Mouse (Mus musculus): ENCODE measurements around the gene AC140267.1. TPM values are rescaled to one million over a fixed set of nuclear protein-coding genes. Genes with fewer than 3 reads are reported as not detected.

The AC140267.1 gene
- polyA plus RNA-seq, 1 experiment from 2014 or later, result not detected

DNA sequence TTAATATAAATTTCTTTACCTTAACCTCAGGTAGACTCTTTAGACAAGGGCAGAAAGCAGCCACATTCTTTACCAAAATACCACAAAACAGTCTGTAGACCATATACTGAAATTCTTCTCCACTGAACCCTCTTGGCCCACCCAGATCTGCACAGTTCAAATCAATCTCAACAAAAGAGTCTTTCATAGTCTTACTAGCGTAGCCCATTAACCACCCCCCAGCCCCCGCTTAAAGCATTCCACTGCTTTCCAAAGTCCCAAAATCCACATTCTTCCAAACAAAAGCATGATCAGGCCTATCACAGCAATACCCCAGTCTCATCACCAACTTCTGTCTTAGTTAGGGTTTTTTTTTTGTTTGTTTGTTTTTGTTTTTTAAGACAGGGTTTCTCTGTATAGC is 36.1 kb upstream of the AC140267.1 start:
- Histone ChIP-seq H3K4me1 (ENCODE audit: insufficient read depth) (no peaks in the 10 kb centered on the region), H3K4me2 (ENCODE audit: low read depth, low read length) (no peak overlapping the region), H3K4me3 (ENCODE audit: low read depth, low read length) (no peak overlapping the region), H3K9me3 (ENCODE audit: low read length) (no peaks in the 10 kb centered on the region), H3K27me3 (ENCODE audit: insufficient read depth, low read length) (no peaks in the 10 kb centered on the region), H3K36me3 (replicated peaks; ENCODE audit: insufficient read depth, low read length) (no peaks in the 10 kb centered on the region), H3K27ac (ENCODE audit: low read depth) (no peak overlapping the region), H3K9ac (replicated peaks) (no peak overlapping the region)
- 79% methylated on average over 2 of the region's 2 CpGs for WGBS (ENCODE audit: insufficient replicate concordance)
- DNase-seq (no peak), ATAC-seq (no peak)
- no peak for TF ChIP-seq EP300 (IDR thresholded peaks at IDR 0.05; ENCODE audit: low read depth)
- no peak for TF ChIP-seq CTCF (IDR thresholded peaks at IDR 0.05; ENCODE audit: low read depth)

- Histone ChIP-seq H3K36me3 (replicated peaks; ENCODE audit: insufficient read depth, low read length) (no peaks in the 10 kb centered on the region), H3K9me3 (ENCODE audit: low read length) (no peaks in the 10 kb centered on the region), H3K4me2 (ENCODE audit: low read depth, low read length) (no peak overlapping the region), H3K4me1 (ENCODE audit: insufficient read depth) (no peaks in the 10 kb centered on the region), H3K4me3 (ENCODE audit: low read depth, low read length) (no peak overlapping the region), H3K27ac (ENCODE audit: low read depth) (no peak overlapping the region), H3K27me3 (ENCODE audit: insufficient read depth, low read length) (no peaks in the 10 kb centered on the region), H3K9ac (replicated peaks) (no peak overlapping the region)
- WGBS (ENCODE audit: insufficient replicate concordance), result 66% methylated on average over 6 of the region's 6 CpGs
- no peak for ATAC-seq
- DNase-seq, result no peak
- TF ChIP-seq CTCF (IDR thresholded peaks at IDR 0.05; ENCODE audit: low read depth), result no peak
- no peak for TF ChIP-seq EP300 (IDR thresholded peaks at IDR 0.05; ENCODE audit: low read depth)
Measured at GRCm38 (mm10) chr15:80202111-80202775, 33.4 kb upstream of the AC140267.1 start.

- ATAC-seq, result no peak; the same call in 1 of the 2 replicates
Measured at GRCm38 (mm10) chr15:80203406-80203805, 32.2 kb upstream of the AC140267.1 start.

DNA sequence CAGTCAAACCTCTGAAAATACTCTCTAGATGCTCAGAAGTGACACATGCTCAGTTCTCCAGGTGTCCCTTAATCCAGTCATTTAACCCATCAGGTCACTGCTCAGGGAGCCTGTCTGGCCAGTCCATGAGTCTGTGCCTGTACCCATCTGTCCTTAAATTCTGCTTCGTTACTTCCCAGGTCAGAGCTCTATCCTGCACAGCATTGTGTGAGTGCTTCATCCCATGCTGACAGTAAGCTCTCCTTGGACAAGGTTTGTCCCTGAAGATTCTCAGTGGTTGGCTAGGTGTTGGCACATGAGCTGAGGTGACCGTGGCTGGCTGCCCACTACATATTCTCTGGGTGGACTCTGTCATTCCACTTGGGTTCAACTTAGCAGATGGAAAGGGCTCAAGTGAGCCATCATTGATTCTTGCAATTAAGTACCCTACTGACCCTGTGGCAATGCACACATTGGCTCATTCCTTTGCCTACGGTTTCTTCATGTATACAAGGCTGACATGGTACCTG is 29.5 kb upstream of the AC140267.1 start:
- H3K9ac ChIP-seq (replicated peaks), result no peak overlapping the region
- no peak overlapping the region for H3K4me2 ChIP-seq (ENCODE audit: low read depth, low read length)
- H3K36me3 ChIP-seq (replicated peaks; ENCODE audit: insufficient read depth, low read length), result no peaks in the 10 kb centered on the region
- DNase-seq (no peak), ATAC-seq (no peak)
- TF ChIP-seq CTCF (IDR thresholded peaks at IDR 0.05; ENCODE audit: low read depth) (no peak), EP300 (IDR thresholded peaks at IDR 0.05; ENCODE audit: low read depth) (no peak)
- H3K4me3 ChIP-seq (ENCODE audit: low read depth, low read length), result no peak overlapping the region
- no peaks in the 10 kb centered on the region for H3K9me3 ChIP-seq (ENCODE audit: low read length)
- no peak overlapping the region for H3K27ac ChIP-seq (ENCODE audit: low read depth)
- 69% methylated on average over 3 of the region's 3 CpGs for WGBS (ENCODE audit: insufficient replicate concordance)
- no peaks in the 10 kb centered on the region for H3K27me3 ChIP-seq (ENCODE audit: insufficient read depth, low read length)
- no peaks in the 10 kb centered on the region for H3K4me1 ChIP-seq (ENCODE audit: insufficient read depth)

More at GRCm38 (mm10) chr15:80203406-80203805, 32.2 kb upstream of the AC140267.1 start:
- Histone ChIP-seq H3K9ac (replicated peaks) (no peak overlapping the region), H3K36me3 (replicated peaks; ENCODE audit: insufficient read depth, low read length) (no peaks in the 10 kb centered on the region), H3K9me3 (ENCODE audit: low read length) (no peaks in the 10 kb centered on the region), H3K4me2 (ENCODE audit: low read depth, low read length) (no peak overlapping the region), H3K27me3 (ENCODE audit: insufficient read depth, low read length) (no peaks in the 10 kb centered on the region), H3K4me3 (ENCODE audit: low read depth, low read length) (no peak overlapping the region), H3K4me1 (ENCODE audit: insufficient read depth) (no peaks in the 10 kb centered on the region), H3K27ac (ENCODE audit: low read depth) (no peak overlapping the region)
- 26% methylated on average over 4 of the region's 4 CpGs for WGBS (ENCODE audit: insufficient replicate concordance)
- peak; percentile 67 for DNase-seq
- TF ChIP-seq CTCF (IDR thresholded peaks at IDR 0.05; ENCODE audit: low read depth), result no peak

GRCm38 (mm10) chr15:80208446-80208845 is 27.2 kb upstream of the AC140267.1 start:
- WGBS (ENCODE audit: insufficient replicate concordance), result 48% methylated on average over 4 of the region's 4 CpGs
- H3K27me3 ChIP-seq (ENCODE audit: insufficient read depth, low read length), result no peaks in the 10 kb centered on the region
- ATAC-seq, result no peak

DNA sequence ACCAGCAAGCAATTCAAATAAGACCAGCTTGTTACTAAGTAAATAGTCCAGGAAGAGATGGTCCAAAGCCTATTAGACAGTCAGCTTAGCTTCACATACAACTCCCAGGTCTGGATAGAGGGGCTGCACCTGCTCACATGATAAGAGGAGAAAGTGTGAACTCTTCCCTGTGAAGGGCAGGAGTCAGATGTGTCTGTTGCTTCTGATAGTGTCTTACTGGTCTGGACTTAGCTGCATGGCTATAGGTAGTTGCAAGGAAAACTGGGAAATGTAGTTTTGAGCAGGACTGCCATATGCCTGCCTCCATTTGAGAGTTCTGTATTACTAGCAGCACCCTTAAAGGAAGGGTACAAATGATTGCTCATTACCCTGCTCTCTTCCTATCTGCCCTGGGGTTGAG is 21.9 kb upstream of the AC140267.1 start:
- Histone ChIP-seq H3K4me3 (ENCODE audit: low read depth, low read length) (no peak overlapping the region), H3K4me1 (ENCODE audit: insufficient read depth) (no peaks in the 10 kb centered on the region), H3K4me2 (ENCODE audit: low read depth, low read length) (no peak overlapping the region), H3K27ac (ENCODE audit: low read depth) (no peak overlapping the region), H3K27me3 (ENCODE audit: insufficient read depth, low read length) (no peaks in the 10 kb centered on the region), H3K9me3 (ENCODE audit: low read length) (no peaks in the 10 kb centered on the region), H3K36me3 (replicated peaks; ENCODE audit: insufficient read depth, low read length) (no peaks in the 10 kb centered on the region), H3K9ac (replicated peaks) (no peak overlapping the region)
- ATAC-seq (peak; percentile 23; the same call in 1 of the 2 replicates), DNase-seq (no peak)
- TF ChIP-seq EP300 (IDR thresholded peaks at IDR 0.05; ENCODE audit: low read depth) (no peak), CTCF (IDR thresholded peaks at IDR 0.05; ENCODE audit: low read depth) (no peak)

More at GRCm38 (mm10) chr15:80208446-80208845, 27.2 kb upstream of the AC140267.1 start:
- Histone ChIP-seq H3K4me2 (ENCODE audit: low read depth, low read length) (no peak overlapping the region), H3K36me3 (replicated peaks; ENCODE audit: insufficient read depth, low read length) (no peaks in the 10 kb centered on the region), H3K9ac (replicated peaks) (no peak overlapping the region), H3K27ac (ENCODE audit: low read depth) (no peak overlapping the region), H3K9me3 (ENCODE audit: low read length) (no peaks in the 10 kb centered on the region), H3K4me1 (ENCODE audit: insufficient read depth) (no peaks in the 10 kb centered on the region), H3K4me3 (ENCODE audit: low read depth, low read length) (no peak overlapping the region)
- DNase-seq, result no peak
- no peak for TF ChIP-seq EP300 (IDR thresholded peaks at IDR 0.05; ENCODE audit: low read depth)
- no peak for TF ChIP-seq CTCF (IDR thresholded peaks at IDR 0.05; ENCODE audit: low read depth)
